Mouse (Mus musculus) kidney, adult 2 months (tissue): ENCODE measurements around the gene Clic1.

Experiments used
- CTCF ChIP-seq: fragments of 200-500 bp; conservative IDR thresholded peaks from 2 replicates; pipeline ENCODE4 v1.5.1; 2011; ENCODE audit warnings: low read depth, mild to moderate bottlenecking, control low read depth, low read length, moderate library complexity, mixed read lengths; ENCODE audit not compliant: insufficient read depth, insufficient read length
- POLR2A ChIP-seq: fragments of 200-500 bp; IDR thresholded peaks from one replicate; pipeline ENCODE4 v1.6.1; 2011; ENCODE audit warnings: low read depth, low read length, control low read depth

DNA sequence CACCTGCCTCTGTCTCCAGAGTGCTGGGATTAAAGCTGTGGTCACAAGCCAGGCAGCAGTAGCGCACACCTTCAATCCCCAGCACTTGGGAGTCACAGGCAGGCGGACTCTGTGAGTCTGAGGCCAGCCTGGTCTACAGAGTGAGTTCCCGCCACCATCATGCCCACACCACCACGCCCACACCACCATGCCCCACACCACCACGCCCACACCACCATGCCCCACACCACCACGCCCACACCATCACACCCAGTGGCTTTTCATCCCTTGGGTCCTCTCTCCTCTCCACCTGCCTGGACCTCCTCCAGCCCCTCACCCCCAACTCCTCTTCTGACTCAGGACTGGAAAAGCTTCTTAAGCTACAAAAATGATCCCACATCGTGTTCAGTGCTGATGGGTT lies 17.9 kb upstream of the Clic1 start:
- no peak for TF ChIP-seq CTCF
- TF ChIP-seq POLR2A, result no peak
